Mouse (Mus musculus) naive thymus-derived CD4-positive, alpha-beta T cell, adult 2 months (primary cell): ENCODE data around the gene Fnbp4.
A peak's percentile ranks its signal among the peaks of the same experiment; 100 is the strongest.

ENCODE experiments used
- DNase-seq: peaks from one replicate; pipeline ENCODE4 v3.0.0-alpha.2; 2011; ENCODE audit warnings: low read depth

The Fnbp4 gene

DNA sequence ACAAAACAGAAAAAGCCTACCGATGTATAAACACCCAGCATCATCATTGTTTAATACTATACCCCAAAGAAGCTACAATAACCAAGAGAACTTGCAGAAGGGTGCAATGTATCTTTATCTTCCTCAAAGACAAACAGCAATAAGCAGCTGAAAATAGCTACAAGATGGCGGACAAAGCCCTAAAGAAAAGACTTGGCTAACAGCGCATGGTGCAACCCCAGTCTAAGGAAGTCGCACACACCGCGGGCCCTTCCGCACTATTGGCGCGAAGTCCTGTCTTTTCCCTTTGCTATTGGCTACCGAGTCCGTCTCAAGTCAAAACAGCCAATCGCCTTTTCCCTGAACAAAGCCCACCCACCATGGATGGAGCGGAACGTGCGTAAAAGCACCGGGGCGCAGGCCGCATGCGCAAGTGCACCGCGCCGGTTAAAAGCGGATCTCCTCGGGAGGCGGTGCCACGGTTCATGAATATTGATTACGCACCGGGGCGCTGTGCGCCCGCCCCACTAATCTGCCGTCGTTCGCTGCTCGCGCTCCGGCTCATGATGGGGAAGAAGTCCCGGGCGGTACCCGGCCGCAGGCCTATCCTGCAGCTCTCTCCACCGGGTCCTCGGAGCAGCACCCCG, at the start of gene Fnbp4:
Gene Fnbp4, plus strand, starts transcription at position 318 of the 626 bp plus-strand sequence.
- DNase-seq: peak; percentile 99

DNA sequence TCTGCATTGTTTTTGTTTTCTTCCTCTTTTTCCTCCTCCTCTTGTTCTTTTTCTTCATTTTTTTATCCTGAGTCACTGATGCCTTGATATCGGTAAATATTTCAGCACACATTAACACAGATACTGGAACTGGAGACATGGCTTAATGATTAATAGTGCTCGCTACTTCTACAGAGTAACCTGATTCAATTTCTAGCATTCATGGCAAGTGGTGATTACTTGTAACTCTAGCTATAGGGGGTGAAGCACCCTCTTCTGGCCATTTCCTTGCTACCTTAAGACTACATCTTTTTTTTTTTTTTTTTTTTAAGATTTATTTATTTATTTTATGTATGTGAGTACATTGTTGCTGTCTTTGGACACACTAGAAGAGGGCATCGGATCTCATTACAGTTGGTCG, 44.2 kb upstream of the Fnbp4 start:
- DNase-seq: no peak

DNA sequence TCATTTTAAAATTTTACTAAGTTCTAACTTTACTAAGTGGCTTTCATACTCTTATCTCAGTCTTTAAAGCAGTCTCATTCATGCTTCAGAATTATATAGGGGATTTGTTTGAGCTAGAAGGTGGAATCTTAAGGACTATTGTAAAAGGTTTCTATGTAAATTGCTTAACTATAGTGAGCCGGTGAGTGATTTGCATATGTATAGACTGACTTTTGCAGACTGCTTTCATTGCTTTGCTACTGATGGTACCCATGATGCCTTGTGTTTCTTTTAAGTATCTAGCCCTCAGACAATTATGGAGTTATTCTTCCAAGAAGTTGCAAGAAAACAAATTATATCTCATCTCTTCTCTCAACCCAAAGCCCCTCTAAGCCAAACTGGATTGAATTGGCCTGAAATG, 36.6 kb upstream of the Fnbp4 start:
- DNase-seq: no peak

DNA sequence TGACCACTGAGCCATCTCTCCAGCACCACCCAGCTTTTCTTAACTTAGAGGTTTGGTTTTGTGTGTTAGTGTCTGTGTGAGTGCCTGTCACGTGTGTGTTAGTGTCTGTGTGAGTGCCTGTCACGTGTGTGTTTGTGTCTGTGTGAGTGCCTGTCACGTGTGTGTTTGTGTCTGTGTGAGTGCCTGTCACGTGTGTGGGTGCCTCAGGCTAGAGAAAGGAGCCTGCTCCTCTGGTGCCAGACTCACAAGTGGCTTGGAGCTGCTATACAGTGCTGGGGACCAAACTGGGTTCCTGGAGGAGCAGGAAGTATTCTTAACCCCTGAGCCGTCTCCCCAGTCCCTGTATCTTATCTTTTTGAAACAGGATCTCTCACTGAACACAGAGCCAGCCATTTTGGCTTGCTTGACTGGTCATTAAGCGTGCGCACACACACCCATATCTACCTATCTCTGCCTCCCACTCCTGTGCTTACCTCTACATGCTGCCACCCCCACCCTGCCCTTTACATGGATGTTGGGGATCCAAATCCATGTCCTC, 29.5 kb upstream of the Fnbp4 start:
- DNase-seq: no peak

DNA sequence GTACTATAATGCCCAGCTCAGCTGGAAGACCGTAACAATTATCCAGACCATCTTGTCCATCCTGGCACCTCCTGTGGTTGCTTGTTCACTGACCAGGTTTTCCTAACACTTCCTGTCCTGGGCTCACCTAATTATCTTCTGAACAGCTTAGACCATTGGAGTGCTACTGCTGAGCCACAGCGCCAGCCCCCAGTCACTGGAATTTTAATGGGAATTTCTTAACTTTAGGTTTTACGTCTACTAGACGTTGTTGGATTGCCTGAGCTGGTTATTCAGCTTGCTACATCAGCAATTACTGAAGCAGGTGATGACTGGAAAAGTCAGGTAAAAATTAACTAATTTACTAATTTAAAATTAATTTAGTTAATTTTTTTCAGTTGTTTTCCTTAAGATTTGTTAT, 27.8 kb upstream of the Fnbp4 start:
- DNase-seq: no peak

DNA sequence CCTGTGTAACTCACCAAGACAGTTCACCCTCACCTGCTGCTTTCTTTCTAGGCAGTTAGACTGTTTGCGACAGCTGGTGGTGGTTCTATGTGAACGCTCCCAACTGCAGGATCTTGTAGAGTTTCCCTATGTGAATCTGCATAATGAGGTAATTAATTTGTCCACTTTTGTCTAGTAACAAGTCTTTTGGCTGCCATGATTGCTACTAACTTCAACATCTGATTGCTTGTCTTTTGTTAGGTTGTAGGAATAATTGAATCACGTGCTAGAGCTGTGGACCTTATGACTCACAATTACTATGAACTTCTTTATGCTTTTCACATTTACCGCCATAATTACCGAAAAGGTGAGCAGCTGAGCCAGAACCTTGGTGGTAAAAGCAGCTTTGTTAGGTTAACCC, 27.2 kb upstream of the Fnbp4 start:
- DNase-seq: no peak

DNA sequence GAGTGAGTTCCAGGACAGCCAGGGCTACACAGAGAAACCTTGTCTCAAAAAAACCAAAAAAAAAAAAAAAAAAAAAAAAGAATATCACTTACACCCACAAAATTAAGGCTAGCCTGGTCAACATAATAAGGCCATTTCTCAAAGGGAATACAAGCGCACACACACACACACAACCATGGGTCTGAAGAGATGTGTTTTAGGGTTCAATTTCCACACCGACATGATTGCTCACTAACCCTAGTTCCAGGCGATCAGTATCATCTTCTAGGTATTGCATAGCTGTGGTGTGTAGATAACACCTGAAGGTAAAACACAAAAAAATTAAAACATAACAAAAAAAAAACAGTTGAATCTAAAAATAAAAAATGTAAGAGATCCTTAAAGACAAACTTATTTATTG, 18.4 kb upstream of the Fnbp4 start:
- no peak for DNase-seq

DNA sequence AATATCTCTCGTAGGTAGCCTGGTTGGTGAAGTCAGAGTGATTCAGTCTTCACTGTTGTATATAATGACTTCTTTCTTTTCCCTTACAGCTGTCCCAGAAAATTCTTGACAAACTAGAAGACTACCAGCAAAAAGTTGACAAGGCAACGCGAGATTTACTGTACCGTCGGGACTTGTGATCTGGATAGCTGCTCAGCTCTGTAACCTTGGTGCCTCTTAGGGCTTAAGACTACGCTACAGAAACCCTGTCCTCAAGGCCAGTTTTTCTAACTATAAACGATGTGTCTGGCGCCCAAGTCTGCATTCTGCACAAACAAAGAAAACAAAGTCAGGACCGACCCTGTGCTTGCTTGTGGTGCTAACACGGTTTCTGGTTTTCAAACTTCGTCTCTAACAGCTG, 9.8 kb upstream of the Fnbp4 start:
- no peak for DNase-seq

DNA sequence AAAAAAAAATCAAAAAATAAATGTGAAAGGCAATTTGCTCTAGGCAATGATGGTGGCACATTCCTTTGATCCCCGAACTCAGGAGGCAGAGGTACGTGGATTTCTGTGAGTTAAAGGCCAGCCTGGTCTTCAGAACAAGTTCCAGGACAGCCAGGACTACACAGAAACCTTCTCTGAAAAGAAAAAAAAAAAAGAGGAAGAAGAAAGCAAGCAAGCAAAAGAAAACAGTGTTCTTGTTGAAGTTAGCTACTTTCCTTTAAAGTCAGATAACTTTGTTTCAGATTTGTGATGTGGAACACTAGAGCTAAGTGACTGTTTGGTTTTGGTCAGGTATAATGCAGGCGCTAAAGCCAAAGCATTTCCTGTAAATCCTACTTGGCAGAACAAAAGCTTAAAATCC, 6.4 kb upstream of the Fnbp4 start:
- no peak for DNase-seq

DNA sequence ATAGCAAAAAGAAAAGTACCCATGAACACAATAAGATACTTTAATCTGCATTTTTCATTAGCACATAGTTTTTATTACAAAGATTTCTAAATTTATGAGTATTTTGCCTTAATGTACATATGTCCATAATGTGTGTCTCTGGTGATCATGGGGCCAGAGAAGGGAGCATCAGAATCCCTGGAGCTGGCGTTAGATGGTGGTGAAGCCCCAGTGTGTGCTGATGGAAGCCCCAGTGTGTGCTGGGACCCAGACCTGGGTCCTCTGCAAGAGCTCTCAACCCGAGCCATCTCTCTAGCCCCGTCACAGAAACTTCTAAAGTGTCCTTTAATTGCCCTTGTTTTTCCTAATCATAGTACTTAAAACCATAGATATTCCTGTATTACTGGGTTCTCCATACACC, 5.8 kb upstream of the Fnbp4 start:
- DNase-seq: no peak

DNA sequence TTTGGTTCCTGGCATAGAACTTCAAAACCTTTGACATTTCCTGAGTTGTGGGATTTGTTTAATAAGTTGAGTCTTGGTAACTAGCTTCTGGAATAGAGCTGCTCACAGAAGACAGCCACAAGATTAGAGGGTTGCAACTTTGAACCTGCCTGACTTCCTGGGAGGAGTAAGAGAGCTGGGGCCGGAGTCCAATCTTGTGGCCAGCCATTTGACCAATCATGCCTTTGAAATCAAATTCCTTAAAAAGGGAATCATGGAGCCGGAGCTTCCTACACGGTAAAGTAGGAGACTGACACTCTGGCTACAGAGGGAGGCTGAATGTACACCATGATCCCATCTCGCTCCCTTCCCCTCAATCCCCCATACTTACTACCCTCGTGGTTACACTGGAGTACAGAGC, 5.2 kb upstream of the Fnbp4 start:
- DNase-seq: no peak

DNA sequence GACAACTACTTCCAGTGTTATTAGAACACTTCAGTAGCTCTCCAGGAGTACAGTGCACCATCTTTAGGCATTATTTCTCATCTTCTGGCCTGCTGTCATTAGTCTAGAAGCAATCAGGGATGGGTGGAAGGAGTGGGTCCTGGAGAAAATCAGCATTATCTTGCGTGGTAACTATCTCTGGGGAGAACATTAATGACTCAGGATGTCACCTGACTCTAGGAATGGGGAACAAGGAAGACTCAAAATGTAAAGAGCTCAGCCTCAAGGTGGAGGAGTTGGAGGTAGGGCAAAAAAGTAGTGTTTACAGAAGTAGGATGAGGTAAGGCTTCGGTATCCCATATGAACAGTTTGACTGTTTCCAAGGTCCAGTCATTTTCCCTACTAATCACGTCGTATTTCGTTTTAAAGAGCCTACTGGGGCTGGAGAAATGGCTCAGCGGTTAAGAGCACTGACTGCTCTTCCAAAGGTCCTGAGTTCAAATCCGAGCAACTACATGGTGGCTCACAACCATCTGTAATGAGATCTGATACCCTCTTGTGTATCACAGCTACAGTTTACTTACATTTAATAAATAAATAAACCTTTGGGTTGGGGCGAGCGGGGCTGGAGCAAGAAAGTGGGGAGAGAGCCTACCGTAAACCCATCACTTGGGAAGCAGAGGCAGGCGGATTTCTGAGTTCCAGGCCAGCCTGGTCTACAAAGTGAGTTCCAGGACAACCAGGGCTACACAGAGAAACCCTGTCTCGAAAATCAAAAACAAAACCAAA, 701 bp upstream of the Fnbp4 start:
- DNase-seq: no peak

DNA sequence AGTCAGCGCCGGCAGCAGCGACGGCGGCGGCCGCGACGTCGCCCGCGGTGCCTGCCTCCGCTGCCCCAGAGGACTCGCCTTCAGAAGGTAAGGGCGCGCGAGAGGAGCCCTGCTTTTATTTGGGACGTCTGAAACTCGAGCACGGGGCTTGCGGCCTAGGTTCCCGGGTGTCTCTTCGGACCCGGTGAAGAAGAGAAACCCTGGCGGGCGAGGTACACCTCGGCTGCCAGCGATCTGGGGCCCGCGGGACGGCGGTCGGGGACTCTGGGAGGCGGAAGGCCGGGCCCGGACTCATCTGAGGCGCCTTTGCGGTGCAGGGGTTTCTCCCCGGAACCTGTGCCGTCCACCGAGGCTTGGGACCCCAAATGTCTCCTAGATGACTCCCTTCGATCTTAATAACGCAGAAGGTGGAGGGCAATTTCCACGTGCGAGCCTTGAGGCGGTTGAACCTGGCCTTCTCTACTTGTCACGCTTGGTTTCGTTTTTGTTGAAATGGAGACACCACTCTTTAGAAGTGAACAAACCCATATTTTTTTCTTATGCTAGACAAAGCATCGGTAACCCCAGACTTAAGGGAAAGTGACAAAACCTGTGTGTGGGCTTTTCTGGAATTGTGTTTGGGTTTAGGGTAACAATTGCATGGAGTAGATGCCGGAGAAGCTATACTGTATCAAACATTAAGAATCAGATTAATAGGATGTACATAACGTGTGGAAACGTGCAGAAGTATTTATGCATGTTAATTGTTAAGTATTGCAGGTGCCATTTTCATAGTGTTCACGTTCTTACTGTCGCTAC, 769 bp downstream of the Fnbp4 start:
- DNase-seq: no peak

DNA sequence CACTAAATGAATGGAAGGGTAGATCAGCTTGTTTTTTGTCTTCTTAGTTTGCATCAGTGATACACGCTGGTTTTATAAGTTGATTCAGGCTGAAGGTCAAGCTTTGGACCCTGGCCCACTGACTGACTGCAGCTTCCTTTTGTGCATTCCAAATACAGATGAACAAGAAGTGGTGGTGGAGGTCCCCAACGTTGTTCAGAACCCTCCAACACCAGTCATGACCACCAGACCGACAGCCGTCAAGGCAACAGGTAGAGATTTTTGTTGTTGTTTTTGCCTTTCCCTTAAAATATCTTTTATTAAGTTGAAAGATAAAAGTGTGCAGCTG, 1.3 kb downstream of the Fnbp4 start:
- no peak for DNase-seq

DNA sequence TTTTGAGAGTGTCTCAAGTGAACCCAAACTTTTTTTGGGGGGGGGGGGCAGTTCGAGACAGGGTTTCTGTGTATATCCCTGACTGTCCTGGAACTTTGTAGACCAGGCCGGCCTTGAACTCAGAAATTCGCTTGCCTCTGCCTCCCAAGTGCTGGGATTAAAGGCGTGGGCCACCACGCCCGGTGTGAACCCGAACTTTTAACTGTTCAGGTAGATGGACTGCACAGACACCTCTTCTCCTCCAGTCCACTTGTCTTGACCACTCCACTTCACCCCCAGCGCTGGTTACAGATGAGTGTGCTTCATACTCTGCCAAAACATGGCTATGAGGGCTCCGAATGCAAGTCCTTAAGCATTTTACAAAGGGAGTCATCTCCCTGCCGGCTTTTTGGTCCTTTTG, 2.0 kb downstream of the Fnbp4 start:
- DNase-seq: no peak

DNA sequence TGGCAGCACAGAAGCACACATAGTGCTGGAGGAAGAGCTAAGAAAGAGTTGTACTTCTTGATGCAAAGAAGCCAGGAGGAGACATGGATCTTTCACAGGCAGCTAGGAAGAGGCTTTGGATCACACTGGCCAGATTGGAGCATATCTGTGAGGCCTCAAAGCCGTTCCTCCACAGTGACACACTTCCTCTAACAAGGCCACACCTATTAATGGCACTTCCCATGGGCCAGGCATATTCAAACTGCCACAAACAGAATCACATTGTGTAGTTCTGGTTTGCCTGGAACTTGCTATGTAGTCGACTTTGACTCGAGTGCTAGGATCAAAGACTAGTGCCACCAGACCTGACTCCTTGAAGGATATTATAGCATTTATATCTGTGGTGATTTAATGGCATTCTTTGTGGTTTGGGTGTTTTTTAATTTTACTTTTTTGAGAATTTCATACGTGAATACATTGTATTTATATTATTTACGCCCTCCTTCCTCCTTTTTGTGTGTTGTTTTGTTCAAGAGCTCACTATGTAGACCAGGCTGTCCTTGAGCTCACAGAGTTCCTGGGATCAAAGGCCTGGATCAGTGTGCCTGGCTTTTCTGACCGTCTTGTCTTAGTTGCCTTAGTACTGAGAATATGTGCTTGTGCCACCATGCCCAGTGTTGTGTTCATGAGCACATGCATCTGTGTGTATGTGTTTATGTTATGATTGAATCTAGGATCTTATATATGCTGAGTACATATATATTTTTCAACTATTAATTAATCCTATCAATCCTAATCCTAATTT, 4.7 kb downstream of the Fnbp4 start:
- no peak for DNase-seq

DNA sequence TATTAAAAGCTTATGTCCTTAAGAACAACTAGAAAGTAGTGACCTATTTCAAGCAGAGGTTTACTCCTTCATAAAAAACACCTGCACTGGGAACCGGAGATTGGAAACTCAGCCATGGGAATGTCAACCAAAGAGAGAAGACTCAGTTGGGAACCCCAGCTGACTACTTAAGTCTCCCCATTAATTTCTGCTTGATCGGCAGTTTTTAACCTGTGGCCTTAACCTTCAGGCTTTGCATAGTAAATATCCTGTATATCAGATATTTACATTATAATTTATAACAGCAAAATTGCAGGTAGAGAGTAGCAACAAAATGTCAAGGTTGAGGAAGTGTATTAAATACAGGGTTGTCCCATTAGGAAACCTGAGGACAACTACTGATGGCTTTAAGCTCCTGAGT, 8.4 kb downstream of the Fnbp4 start:
- DNase-seq: no peak

DNA sequence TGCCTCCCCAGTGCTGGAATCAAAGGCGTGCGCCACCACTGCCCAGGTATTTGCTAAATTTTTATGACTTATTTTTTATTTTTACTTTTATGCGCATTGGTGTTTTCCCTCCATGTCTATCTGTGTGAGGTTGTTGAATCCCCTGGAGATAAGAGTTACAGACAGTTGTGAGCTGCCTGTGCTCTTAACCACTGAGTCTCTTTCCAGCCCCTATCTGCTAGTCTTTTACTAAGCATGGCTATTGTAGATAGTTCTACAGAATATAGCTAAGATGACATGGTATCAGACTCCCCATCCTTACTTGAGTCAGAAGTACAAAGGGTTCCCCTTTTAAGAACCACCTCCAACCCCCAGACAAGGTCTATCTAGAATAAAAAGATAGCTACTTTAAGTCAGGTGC, 9.0 kb downstream of the Fnbp4 start:
- no peak for DNase-seq

DNA sequence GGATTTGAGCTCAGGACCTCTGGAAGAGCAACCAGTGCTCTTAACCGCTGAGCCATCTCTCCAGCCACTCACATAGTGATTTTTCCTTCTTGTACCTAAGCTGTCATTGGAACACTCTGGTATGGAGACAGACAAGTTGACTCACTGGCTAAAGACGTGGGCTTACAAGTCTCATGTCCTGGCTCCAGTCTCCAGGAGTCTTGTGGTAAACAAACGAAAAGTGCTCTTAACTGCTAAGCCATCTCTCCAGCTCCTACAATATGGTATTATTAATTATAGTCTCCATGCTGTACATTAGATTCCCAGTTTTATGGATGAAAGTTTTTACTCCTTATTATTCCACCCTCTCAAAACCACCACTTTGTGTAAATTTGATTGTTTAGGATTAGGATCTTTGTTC, 20.0 kb downstream of the Fnbp4 start:
- no peak for DNase-seq

DNA sequence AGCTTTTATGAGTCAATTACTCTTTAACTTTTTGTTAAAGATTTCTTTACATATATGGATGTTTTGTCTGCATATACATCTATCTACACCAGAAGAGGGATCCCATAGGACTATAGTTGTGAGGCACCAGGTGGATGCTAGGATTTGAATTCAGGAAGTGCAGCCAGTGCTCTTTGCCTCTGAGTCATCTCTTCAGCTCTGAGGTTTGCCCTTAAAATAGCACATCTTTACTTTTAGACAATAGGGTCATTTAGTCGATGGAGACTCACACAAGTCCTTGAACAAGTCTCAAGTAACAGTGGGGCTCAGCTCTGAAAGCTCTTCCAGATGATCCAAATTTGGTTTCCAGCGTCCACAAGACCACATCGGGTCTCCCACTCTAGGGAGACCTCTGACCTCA, 36.2 kb downstream of the Fnbp4 start:
- no peak for DNase-seq

DNA sequence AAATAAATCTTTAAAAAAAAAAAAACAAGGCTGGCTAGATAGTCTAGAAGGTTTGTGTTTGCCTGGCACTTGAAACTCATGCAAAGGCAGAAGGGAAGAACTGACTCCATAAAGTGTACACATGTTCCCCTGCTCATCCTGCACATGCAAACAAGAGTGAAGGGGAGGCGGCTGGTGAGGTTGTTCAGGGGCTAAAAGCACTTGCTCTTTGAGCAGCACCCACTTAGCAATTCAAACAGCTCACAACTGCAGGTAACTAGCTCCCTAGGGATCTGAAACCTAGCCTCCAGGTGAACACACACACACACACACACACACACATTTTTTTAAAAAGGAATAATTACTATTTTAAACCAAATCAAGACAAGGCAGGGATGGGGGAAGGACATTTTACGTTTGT, 36.8 kb downstream of the Fnbp4 start:
- no peak for DNase-seq

DNA sequence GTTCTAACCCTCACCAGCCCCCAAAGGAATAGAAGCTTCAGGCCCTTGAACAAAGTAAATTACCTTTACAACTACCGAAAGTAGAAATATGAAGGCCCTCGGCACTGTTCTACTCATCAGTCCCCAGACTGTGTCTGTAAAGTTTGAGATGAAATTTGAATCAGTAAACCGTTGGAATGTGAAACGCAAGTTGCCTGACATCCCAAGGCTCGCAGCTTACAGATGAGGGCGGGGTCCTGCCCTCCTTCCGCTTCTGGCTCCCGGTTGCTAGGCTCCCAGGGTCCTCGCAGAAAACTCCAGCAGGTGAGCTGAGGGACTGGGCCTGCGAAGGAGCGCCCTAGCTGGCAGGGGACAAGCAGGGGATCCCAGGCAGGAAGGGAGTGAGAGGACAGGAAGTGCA, 37.3 kb downstream of the Fnbp4 start, which contains the start of gene Agbl2:
Gene Agbl2, plus strand, starts transcription at position 270 of the 400 bp plus-strand sequence.
- no peak for DNase-seq
